Mouse (Mus musculus): ENCODE results near the gene Cnot8. TPM values are rescaled to one million over a fixed set of nuclear protein-coding genes. Genes with fewer than 3 reads are reported as not detected.
"Not testable (repeated sequence)": the region's sequence is repeated elsewhere in the genome, so short reads cannot be mapped to it uniquely, and the experiment has no call there.

Cnot8 gene
- 10 to 100 TPM; 36.0 to 36.4 TPM for total RNA-seq (2021)

GRCm38 (mm10) chr11:58103697-58104306 is at the start of gene Cnot8:
Gene Cnot8, plus strand, starts transcription at chr11:58104153.
- intact Hi-C loops (cut with DNase I), result loop anchor here (1.0 to 10.0 kb wide), 3 partner anchors 97 to 201 kb away; partner anchors contain the start of gene Zfp692
- peak; percentile 99 for DNase-seq (ENCODE audit: low spot score)

GRCm38 (mm10) chr11:58057455-58057854 is 46.5 kb upstream of the Cnot8 start:
- no peak for DNase-seq (ENCODE audit: low spot score)

GRCm38 (mm10) chr11:58059752-58060151 is 44.2 kb upstream of the Cnot8 start:
- DNase-seq (ENCODE audit: low spot score); intact Hi-C loops (cut with DNase I): not testable (repeated sequence)

More at GRCm38 (mm10) chr11:58057455-58057854, 46.5 kb upstream of the Cnot8 start:
- intact Hi-C loops (cut with DNase I), result loop anchor here (1.0 to 2.0 kb wide), 2 partner anchors 47 to 106 kb away; no protein-coding TSS in a partner anchor

- intact Hi-C loops (cut with DNase I); DNase-seq (ENCODE audit: low spot score): not testable (repeated sequence)
Observed at GRCm38 (mm10) chr11:58061218-58061617, 42.7 kb upstream of the Cnot8 start.

GRCm38 (mm10) chr11:58062586-58062985 is 41.4 kb upstream of the Cnot8 start:
- intact Hi-C loops (cut with DNase I), result no loop called here
- no peak for DNase-seq (ENCODE audit: low spot score)

GRCm38 (mm10) chr11:58065025-58065424 is 38.9 kb upstream of the Cnot8 start:
- DNase-seq (ENCODE audit: low spot score), result no peak
- intact Hi-C loops (cut with DNase I), result no loop called here

- intact Hi-C loops (cut with DNase I), result no loop called here
Observed at GRCm38 (mm10) chr11:58072978-58073377, 31.0 kb upstream of the Cnot8 start.

GRCm38 (mm10) chr11:58077270-58077669 is 26.7 kb upstream of the Cnot8 start:
- no peak for DNase-seq (ENCODE audit: low spot score)
- intact Hi-C loops (cut with DNase I), result no loop called here

More at GRCm38 (mm10) chr11:58072978-58073377, 31.0 kb upstream of the Cnot8 start:
- DNase-seq (ENCODE audit: low spot score), result no peak

GRCm38 (mm10) chr11:58081716-58082115 is 22.2 kb upstream of the Cnot8 start:
- DNase-seq (ENCODE audit: low spot score), result no peak
- intact Hi-C loops (cut with DNase I), result no loop called here

- no peak for DNase-seq (ENCODE audit: low spot score)
- intact Hi-C loops (cut with DNase I), result no loop called here
Observed at GRCm38 (mm10) chr11:58092541-58092940, 11.4 kb upstream of the Cnot8 start.

GRCm38 (mm10) chr11:58093021-58093528 is 10.9 kb upstream of the Cnot8 start, which contains the start of gene Gm12248:
Gene Gm12248, minus strand, starts transcription at chr11:58093134.
- DNase-seq (ENCODE audit: low spot score), result peak; percentile 22
- intact Hi-C loops (cut with DNase I), result no loop called here

- DNase-seq (ENCODE audit: low spot score), result no peak
- intact Hi-C loops (cut with DNase I), result no loop called here
Observed at GRCm38 (mm10) chr11:58094766-58095165, 9.2 kb upstream of the Cnot8 start.

GRCm38 (mm10) chr11:58095561-58095960 is 8.4 kb upstream of the Cnot8 start:
- intact Hi-C loops (cut with DNase I), result no loop called here
- no peak for DNase-seq (ENCODE audit: low spot score)

GRCm38 (mm10) chr11:58096160-58096559 is 7.8 kb upstream of the Cnot8 start:
- intact Hi-C loops (cut with DNase I), result no loop called here

GRCm38 (mm10) chr11:58096821-58097620 is 6.9 kb upstream of the Cnot8 start:
- no peak for DNase-seq (ENCODE audit: low spot score)

More at GRCm38 (mm10) chr11:58096160-58096559, 7.8 kb upstream of the Cnot8 start:
- DNase-seq (ENCODE audit: low spot score), result no peak

GRCm38 (mm10) chr11:58097621-58098365 is 6.2 kb upstream of the Cnot8 start:
- DNase-seq (ENCODE audit: low spot score), result no peak
- intact Hi-C loops (cut with DNase I), result no loop called here

More at GRCm38 (mm10) chr11:58096821-58097620, 6.9 kb upstream of the Cnot8 start:
- intact Hi-C loops (cut with DNase I), result no loop called here

- intact Hi-C loops (cut with DNase I); DNase-seq (ENCODE audit: low spot score): not testable (repeated sequence)
Observed at GRCm38 (mm10) chr11:58098366-58098720, 5.6 kb upstream of the Cnot8 start.

GRCm38 (mm10) chr11:58100006-58100405 is 3.9 kb upstream of the Cnot8 start:
- no peak for DNase-seq (ENCODE audit: low spot score)
- intact Hi-C loops (cut with DNase I), result loop anchor here (5.0 to 10.0 kb wide), 2 partner anchors 138 to 205 kb away; partner anchors contain the start of gene Zfp692

- intact Hi-C loops (cut with DNase I), result loop anchor here (5.0 to 10.0 kb wide), 2 partner anchors 139 to 204 kb away; partner anchors contain the start of gene Zfp692
- DNase-seq (ENCODE audit: low spot score), result no peak
Observed at GRCm38 (mm10) chr11:58101194-58101720, 2.7 kb upstream of the Cnot8 start.
